Mouse (Mus musculus) cortical plate, adult 2 months (tissue): ENCODE measurements around the gene Gm14214.

Experiments used
- CTCF ChIP-seq: fragments of 200-500 bp; IDR thresholded peaks from 2 replicates; pipeline ENCODE4 v1.5.1; 2011; ENCODE audit warnings: mild to moderate bottlenecking, control low read depth, low read length; ENCODE audit not compliant: insufficient read depth; ENCODE audit errors: extremely low read depth
- POLR2A ChIP-seq: fragments of 200-500 bp; IDR thresholded peaks from 2 replicates; pipeline ENCODE4 v1.6.1; 2011; ENCODE audit warnings: mild to moderate bottlenecking, low read length, control low read depth; ENCODE audit not compliant: insufficient read depth; ENCODE audit errors: extremely low read depth

- TF ChIP-seq POLR2A (no peak), CTCF (no peak)
These were observed 9.8 kb upstream of the Gm14214 start for GRCm38 (mm10) chr2:154779648-154780047.
